Mouse (Mus musculus) hindbrain, postnatal 0 days (tissue): ENCODE measurements at regions not wholly inside any gene's neighbourhood (a gene's known extent, or its start where the extent isn't known, plus 50 kb on each side); places are given as distances from the start of the nearest gene placed in this dataset.

ENCODE experiments used
- ATAC-seq: fragments of 200-750 bp; cut with Nextera tagmentation; 2 replicates; pipeline ENCODE4 v1.8.0; 2017; ENCODE audit warnings: mild to moderate bottlenecking, moderate TSS enrichment, moderate library complexity
- DNase-seq: peaks from one replicate; pipeline ENCODE4 v3.0.0-alpha.2; 2015; ENCODE audit warnings: low spot score
- H3K27ac ChIP-seq: fragments of 300-500 bp; sonication (generic); 2 replicates; pipeline ENCODE4 v1.5.1; 2014; ENCODE audit warnings: mild to moderate bottlenecking
- H3K27me3 ChIP-seq: fragments of 300-500 bp; sonication (generic); 2 replicates; pipeline ENCODE4 v1.6.1; 2014; ENCODE audit warnings: low read length, mixed read lengths; ENCODE audit not compliant: insufficient read depth
- H3K36me3 ChIP-seq: fragments of 300-500 bp; sonication (generic); 2 replicates; pipeline ENCODE4 v1.6.1; 2014; ENCODE audit warnings: low read length, mixed read lengths; ENCODE audit not compliant: insufficient read depth
- H3K4me1 ChIP-seq: fragments of 300-500 bp; sonication (generic); 2 replicates; pipeline ENCODE4 v1.6.1; 2014; ENCODE audit warnings: antibody characterized with exemption, low read length, mixed read lengths; ENCODE audit not compliant: insufficient read depth
- H3K4me2 ChIP-seq: fragments of 300-500 bp; sonication (generic); 2 replicates; pipeline ENCODE4 v1.6.1; 2014; ENCODE audit warnings: low read depth, mild to moderate bottlenecking, low read length, moderate library complexity, mixed read lengths
- H3K4me3 ChIP-seq: fragments of 300-500 bp; sonication (generic); 2 replicates; pipeline ENCODE4 v1.5.1; 2014; ENCODE audit warnings: low read length
- H3K9ac ChIP-seq: fragments of 300-500 bp; sonication (generic); replicated peaks from 2 replicates; pipeline ENCODE4 v1.6.1; 2014; ENCODE audit warnings: mild to moderate bottlenecking, low read length, moderate library complexity, mixed read lengths
- H3K9me3 ChIP-seq: fragments of 300-500 bp; sonication (generic); 2 replicates; pipeline ENCODE4 v1.6.1; 2016; ENCODE audit warnings: low read length, mixed read lengths
- CTCF ChIP-seq: IDR thresholded peaks from 2 replicates; pipeline ENCODE4 v1.5.1; 2016; ENCODE audit warnings: antibody characterized with exemption, control low read depth, low read depth
- WGBS: fragments of 180-500 bp; shearing (Covaris S2); extraction: QIAGEN DNeasy Blood & Tissue Kit; methylation state at CpG from one replicate; pipeline ENCODE4 v1.1.7; 2014; 5-methylcytosine and 5-hydroxymethylcytosine counted together

- ATAC-seq: peak; percentile 78; the same call in 1 of the 2 replicates
- Histone ChIP-seq H3K27me3 (no peaks in the 10 kb centered on the region), H3K27ac (no peak overlapping the region), H3K4me1 (no peaks in the 10 kb centered on the region), H3K36me3 (no peaks in the 10 kb centered on the region), H3K4me2 (no peak overlapping the region), H3K4me3 (no peak overlapping the region), H3K9ac (no peak overlapping the region), H3K9me3 (no peaks in the 10 kb centered on the region)
- WGBS: 61% methylated on average over 5 of the region's 5 CpGs
- peak; percentile 69 for TF ChIP-seq CTCF
- DNase-seq: peak; percentile 76
Observed at GRCm38 (mm10) chr12:49170097-49170496, 212.4 kb upstream of the Foxg1 start.

GRCm38 (mm10) chr12:49171014-49171677 lies 211.3 kb upstream of the Foxg1 start:
- DNase-seq: peak; percentile 77
- H3K4me3 ChIP-seq: no peak overlapping the region
- no peaks in the 10 kb centered on the region for H3K36me3 ChIP-seq
- H3K27me3 ChIP-seq: no peaks in the 10 kb centered on the region
- ATAC-seq: 0 out of 2 replicates have a peak, but pooled peaks have one; percentile 32
- H3K27ac ChIP-seq: no peak overlapping the region
- no peak overlapping the region for H3K4me2 ChIP-seq
- 70% methylated on average over 1 of the region's 1 CpGs for WGBS
- H3K9ac ChIP-seq: no peak overlapping the region
- peak; percentile 73 for TF ChIP-seq CTCF
- H3K4me1 ChIP-seq: no peaks in the 10 kb centered on the region
- no peaks in the 10 kb centered on the region for H3K9me3 ChIP-seq

- no peaks in the 10 kb centered on the region for H3K9me3 ChIP-seq
- WGBS: 31% methylated on average over 2 of the region's 2 CpGs
- no peak for ATAC-seq
- no peaks in the 10 kb centered on the region for H3K4me1 ChIP-seq
- no peak for TF ChIP-seq CTCF
- no peak overlapping the region for H3K27ac ChIP-seq
- H3K9ac ChIP-seq: no peak overlapping the region
- no peaks in the 10 kb centered on the region for H3K27me3 ChIP-seq
- H3K4me3 ChIP-seq: no peak overlapping the region
- peak; percentile 4 for DNase-seq
- H3K36me3 ChIP-seq: no peaks in the 10 kb centered on the region
- H3K4me2 ChIP-seq: no peak overlapping the region
Observed at GRCm38 (mm10) chr12:49191348-49191747, 191.1 kb upstream of the Foxg1 start.

GRCm38 (mm10) chr12:49233524-49234306 lies 148.7 kb upstream of the Foxg1 start:
- Histone ChIP-seq H3K4me1 (no peaks in the 10 kb centered on the region), H3K4me3 (no peak overlapping the region), H3K27me3 (no peaks in the 10 kb centered on the region), H3K9ac (no peak overlapping the region), H3K9me3 (no peaks in the 10 kb centered on the region), H3K36me3 (no peaks in the 10 kb centered on the region), H3K4me2 (no peak overlapping the region), H3K27ac (no peak overlapping the region)
- ATAC-seq (no peak), DNase-seq (no peak)
- WGBS: 79% methylated on average over 5 of the region's 5 CpGs
- TF ChIP-seq CTCF: no peak
